Mouse (Mus musculus): ENCODE data around the gene Dennd5a.

- no peak for TF ChIP-seq CTCF (IDR thresholded peaks at IDR 0.05; ENCODE audit: low read depth)
- TF ChIP-seq EP300 (optimal IDR thresholded peaks at IDR 0.05) = no peak
These were observed 41.8 kb upstream of the Dennd5a start for GRCm38 (mm10) chr7:110002092-110002491.

Measured in stomach, postnatal 0 days (tissue).